Mouse (Mus musculus) urinary bladder, postnatal 10 days (tissue): ENCODE measurements around the gene Ftl1.

ENCODE experiments used
- DNase-seq: peaks from one replicate; pipeline ENCODE4 v3.0.0; 2022; ENCODE audit warnings: low spot score

Ftl1 gene

GRCm38 (mm10) chr7:45451344-45451982 lies 8.2 kb downstream of the Ftl1 start:
- DNase-seq, result no peak

GRCm38 (mm10) chr7:45449974-45450373 lies 9.7 kb downstream of the Ftl1 start:
- no peak for DNase-seq

- no peak for DNase-seq
Observed at GRCm38 (mm10) chr7:45447325-45447990, 12.2 kb downstream of the Ftl1 start.

GRCm38 (mm10) chr7:45446589-45446988 lies 13.1 kb downstream of the Ftl1 start:
- DNase-seq, result no peak

- no peak for DNase-seq
Observed at GRCm38 (mm10) chr7:45443526-45444420, 15.9 kb downstream of the Ftl1 start.

GRCm38 (mm10) chr7:45437521-45438276 lies 22.0 kb downstream of the Ftl1 start, which contains the start of gene Ruvbl2:
TSS of gene Ruvbl2 (minus strand) at chr7:45438096.
- no peak for DNase-seq

GRCm38 (mm10) chr7:45437046-45437445 lies 22.6 kb downstream of the Ftl1 start:
- no peak for DNase-seq

- no peak for DNase-seq
Observed at GRCm38 (mm10) chr7:45436444-45436843, 23.2 kb downstream of the Ftl1 start.

GRCm38 (mm10) chr7:45435038-45435437 lies 24.6 kb downstream of the Ftl1 start:
- no peak for DNase-seq

GRCm38 (mm10) chr7:45434203-45435015 lies 25.3 kb downstream of the Ftl1 start, which contains the start of gene Gys1:
TSS of gene Gys1 (plus strand) at chr7:45434844.
- DNase-seq, result peak; percentile 99

- DNase-seq, result no peak
Observed at GRCm38 (mm10) chr7:45433835-45434202, 25.9 kb downstream of the Ftl1 start.

GRCm38 (mm10) chr7:45426556-45426955 lies 33.1 kb downstream of the Ftl1 start:
- DNase-seq, result no peak

GRCm38 (mm10) chr7:45421194-45421593 lies 38.5 kb downstream of the Ftl1 start:
- DNase-seq, result no peak

GRCm38 (mm10) chr7:45420615-45420919 lies 39.1 kb downstream of the Ftl1 start, which contains the start of gene Lhb:
TSS of gene Lhb (plus strand) at chr7:45420820.
- DNase-seq, result no peak

GRCm38 (mm10) chr7:45419859-45420614 lies 39.6 kb downstream of the Ftl1 start:
- DNase-seq, result no peak

- no peak for DNase-seq
Observed at GRCm38 (mm10) chr7:45417962-45418492, 41.7 kb downstream of the Ftl1 start.

GRCm38 (mm10) chr7:45415636-45416035 lies 44.0 kb downstream of the Ftl1 start:
- no peak for DNase-seq

- DNase-seq, result no peak
Observed at GRCm38 (mm10) chr7:45414740-45415224, 44.9 kb downstream of the Ftl1 start.

GRCm38 (mm10) chr7:45413864-45414739 lies 45.6 kb downstream of the Ftl1 start:
- DNase-seq, result no peak
